Mouse (Mus musculus) thymus, postnatal 25 days (tissue): Measurements from ENCODE around the gene Frmd4a.

Experiments
- DNase-seq: peaks from one replicate; pipeline ENCODE4 v3.0.0; 2022

Frmd4a gene

GRCm38 (mm10) chr2:4017528-4018288, at the start of gene Frmd4a:
Frmd4a (plus strand) TSS chr2:4017717.
- no peak for DNase-seq

GRCm38 (mm10) chr2:3988876-3989275, 28.6 kb upstream of the Frmd4a start:
- DNase-seq = no peak

GRCm38 (mm10) chr2:3990431-3990830, 27.1 kb upstream of the Frmd4a start:
- DNase-seq = no peak

- DNase-seq = no peak
Measured at GRCm38 (mm10) chr2:4018431-4018876, 937 bp downstream of the Frmd4a start.

- no peak for DNase-seq
Measured at GRCm38 (mm10) chr2:4018909-4019308, 1.4 kb downstream of the Frmd4a start.

GRCm38 (mm10) chr2:4024927-4025326, 7.4 kb downstream of the Frmd4a start:
- DNase-seq = no peak

GRCm38 (mm10) chr2:4029031-4029747, 11.7 kb downstream of the Frmd4a start:
- DNase-seq = no peak

- DNase-seq = no peak
Measured at GRCm38 (mm10) chr2:4036153-4036589, 18.7 kb downstream of the Frmd4a start.

GRCm38 (mm10) chr2:4036651-4037117, 19.2 kb downstream of the Frmd4a start:
- no peak for DNase-seq

GRCm38 (mm10) chr2:4042009-4042408, 24.5 kb downstream of the Frmd4a start:
- DNase-seq = no peak

GRCm38 (mm10) chr2:4055481-4055880, 38.0 kb downstream of the Frmd4a start:
- DNase-seq = no peak

- no peak for DNase-seq
Measured at GRCm38 (mm10) chr2:4060675-4061074, 43.2 kb downstream of the Frmd4a start.

GRCm38 (mm10) chr2:4071831-4072230, 54.3 kb downstream of the Frmd4a start:
- no peak for DNase-seq

- DNase-seq = no peak
Measured at GRCm38 (mm10) chr2:4083877-4084276, 66.4 kb downstream of the Frmd4a start.

GRCm38 (mm10) chr2:4097601-4098000, 80.1 kb downstream of the Frmd4a start:
- no peak for DNase-seq

GRCm38 (mm10) chr2:4098948-4099776, 81.6 kb downstream of the Frmd4a start:
- no peak for DNase-seq

- no peak for DNase-seq
Measured at GRCm38 (mm10) chr2:4099777-4100104, 82.2 kb downstream of the Frmd4a start.

- DNase-seq = no peak
Measured at GRCm38 (mm10) chr2:4101370-4101769, 83.9 kb downstream of the Frmd4a start.

- no peak for DNase-seq
Measured at GRCm38 (mm10) chr2:4113303-4113920, 95.9 kb downstream of the Frmd4a start.

GRCm38 (mm10) chr2:4119678-4120458, 102.4 kb downstream of the Frmd4a start:
- no peak for DNase-seq

- DNase-seq = no peak
Measured at GRCm38 (mm10) chr2:4131216-4131615, 113.7 kb downstream of the Frmd4a start.

GRCm38 (mm10) chr2:4137493-4137892, 120.0 kb downstream of the Frmd4a start:
- no peak for DNase-seq
